9 mouse cellular contexts compared by ENCODE assay signal in the genomic region with DNA sequence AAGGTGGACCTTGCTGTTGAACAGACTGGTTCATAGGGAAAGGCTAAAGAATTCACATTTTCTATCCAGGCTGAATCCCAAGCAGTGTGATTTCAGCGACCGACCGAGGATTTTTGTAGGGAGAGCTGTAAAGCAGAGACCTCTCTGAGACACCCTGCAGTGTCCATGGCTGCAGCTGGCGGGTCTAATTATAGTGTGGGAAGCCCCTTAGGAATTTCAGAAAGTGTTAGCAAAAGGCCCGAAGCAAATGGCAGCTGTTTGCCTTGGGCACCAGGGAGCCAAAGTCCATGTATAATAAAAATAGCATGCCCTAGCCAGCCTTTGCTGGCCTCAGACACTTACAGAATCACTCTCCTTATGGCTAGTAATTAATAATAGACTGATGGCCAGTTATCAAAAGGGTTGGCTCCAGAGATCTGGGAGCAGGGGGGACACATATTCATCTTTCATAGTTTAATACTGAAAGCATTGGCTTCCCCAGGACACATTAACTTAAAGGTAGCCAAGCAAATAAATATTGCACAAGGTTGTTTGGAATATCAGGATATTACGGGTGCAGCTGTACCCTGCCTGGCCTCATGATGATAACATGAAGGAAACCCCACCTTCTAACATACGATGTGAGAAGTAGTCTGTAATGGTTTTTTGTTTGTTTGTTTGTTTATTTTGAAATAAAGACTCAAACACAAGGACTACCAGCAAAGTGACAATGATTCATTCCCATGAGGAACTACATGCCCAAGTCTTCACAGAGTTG.
A peak's percentile ranks its signal among the peaks of the same experiment; 100 is the strongest.
DNase-seq lines count a peak whose midpoint lies in the region; ATAC-seq and TF ChIP-seq lines count a peak whose summit lies in the region.
"Had no signal": no experiment of that assay in that cellular context is flagged by ENCODE, and none has a peak within 500 bp of the region (broad histone marks: within the 10 kb centered on the region; RNA-seq: fewer than 3 reads in every experiment).

No protein-coding gene starts in this region.

- no peak overlapping the region for H3K4me3 ChIP-seq in spleen, adult 2 months (ENCODE audit: extremely low read depth, insufficient read depth, insufficient read length)
- H3K4me3 ChIP-seq in heart, embryonic 14.5 days (ENCODE audit: control insufficient read depth in 1 of 2, insufficient read depth in 1 of 2, low read depth in 1 of 2, low read length in 2 of 2): peak overlapping the region; percentile 22 to 23
- no peak overlapping the region for H3K4me3 ChIP-seq in liver, postnatal 0 days (ENCODE audit: low read depth, low read length)
- no peak overlapping the region for H3K4me3 ChIP-seq in stomach, postnatal 0 days (ENCODE audit: low read depth, low read length)

- no peak for TF ChIP-seq EP300 in liver, postnatal 0 days (IDR thresholded peaks at IDR 0.05; ENCODE audit: low read depth)
- TF ChIP-seq EP300 in stomach, postnatal 0 days (optimal IDR thresholded peaks at IDR 0.05): no peak

- no peaks in the 10 kb centered on the region for H3K27me3 ChIP-seq in spleen, adult 2 months (ENCODE audit: control insufficient read depth, insufficient read depth, low read length)
- H3K27me3 ChIP-seq in heart, embryonic 14.5 days (ENCODE audit: control insufficient read depth, insufficient read depth, low read length): no peaks in the 10 kb centered on the region
- no peaks in the 10 kb centered on the region for H3K27me3 ChIP-seq in liver, postnatal 0 days (ENCODE audit: insufficient read depth, low read length)
- H3K27me3 ChIP-seq in stomach, postnatal 0 days (ENCODE audit: control insufficient read depth, insufficient read depth, low read length): no peaks in the 10 kb centered on the region

- peak overlapping the region; percentile 66 for H3K4me2 ChIP-seq in heart, embryonic 14.5 days (ENCODE audit: low read length)
- no peak overlapping the region for H3K4me2 ChIP-seq in liver, postnatal 0 days (ENCODE audit: low read depth, low read length)
- peak overlapping the region; percentile 17 for H3K4me2 ChIP-seq in stomach, postnatal 0 days (replicated peaks; ENCODE audit: low read depth)

- TF ChIP-seq CTCF in spleen, adult 2 months (IDR thresholded peaks at IDR 0.05; ENCODE audit: extremely low read depth, insufficient read depth, insufficient read length, insufficient replicate concordance): no peak
- no peak for TF ChIP-seq CTCF in liver, postnatal 0 days (IDR thresholded peaks at IDR 0.05; ENCODE audit: low read depth)
- no peak for TF ChIP-seq CTCF in stomach, postnatal 0 days (IDR thresholded peaks at IDR 0.05; ENCODE audit: low read depth)

- 43% methylated on average over 7 of the region's 7 CpGs for WGBS in spleen, adult 2 months
- WGBS in heart, embryonic 14.5 days: 13% methylated on average over 7 of the region's 7 CpGs
- WGBS in liver, postnatal 0 days (ENCODE audit: insufficient replicate concordance): 22% methylated on average over 7 of the region's 7 CpGs
- WGBS in stomach, postnatal 0 days: 34% methylated on average over 7 of the region's 7 CpGs

- H3K36me3 ChIP-seq in spleen, adult 2 months (ENCODE audit: control insufficient read depth, insufficient read depth, low read length): no peaks in the 10 kb centered on the region
- no peaks in the 10 kb centered on the region for H3K36me3 ChIP-seq in heart, embryonic 14.5 days (ENCODE audit: control insufficient read depth, insufficient read depth, low read length)
- H3K36me3 ChIP-seq in liver, postnatal 0 days (replicated peaks; ENCODE audit: insufficient read depth, low read length): no peaks in the 10 kb centered on the region
- no peaks in the 10 kb centered on the region for H3K36me3 ChIP-seq in stomach, postnatal 0 days (ENCODE audit: control insufficient read depth, insufficient read depth, low read length)

- no peak for TF ChIP-seq POLR2A in spleen, adult 2 months (IDR thresholded peaks at IDR 0.05; ENCODE audit: low read depth, low read length)

- intact Hi-C loops in gastrocnemius, postnatal 36 days (cut with DNase I): no loop called here

- no peak for DNase-seq in spleen, adult 2 months (ENCODE audit: low read depth in 1 of 2, low spot score in 2 of 2)
- no peak for DNase-seq in spleen, postnatal 10 days (ENCODE audit: low spot score in 2 of 2)
- no peak for DNase-seq in liver, postnatal 0 days
- DNase-seq in stomach, postnatal 0 days (ENCODE audit: low spot score): no peak
- no peak for DNase-seq in gastrocnemius, postnatal 36 days
- no peak for DNase-seq in layer of hippocampus, postnatal 14 days (ENCODE audit: low spot score in 2 of 2)
- DNase-seq in frontal cortex, postnatal 14 days (ENCODE audit: low spot score in 2 of 2): no peak

- peak overlapping the region; percentile 35; the same call in 1 of the 2 replicates for H3K27ac ChIP-seq in spleen, adult 2 months (ENCODE audit: insufficient read depth, low read length)
- H3K27ac ChIP-seq in heart, embryonic 14.5 days (replicated peaks in 1 of 2; ENCODE audit: control insufficient read depth in 1 of 2, insufficient read depth in 1 of 2, low read depth in 2 of 2, low read length in 2 of 2): peak overlapping the region; percentile 93 to 94
- H3K27ac ChIP-seq in liver, postnatal 0 days (ENCODE audit: low read depth): peak overlapping the region; percentile 5; the same call in 1 of the 2 replicates
- H3K27ac ChIP-seq in stomach, postnatal 0 days (replicated peaks): no peak overlapping the region
- H3K27ac ChIP-seq: liver, embryonic 14.5 days had no signal

- ATAC-seq in heart, embryonic 14.5 days (ENCODE audit: insufficient number of reproducible peaks, insufficient read depth, low FRiP score, low read depth): no peak
- ATAC-seq in liver, postnatal 0 days: no peak
- ATAC-seq in stomach, postnatal 0 days (ENCODE audit: low FRiP score, low TSS enrichment): peak; percentile 68

- 0 out of 2 replicates have a peak, but pooled peaks cover 2% of the 10 kb centered on the region for H3K4me1 ChIP-seq in spleen, adult 2 months (ENCODE audit: control insufficient read depth, insufficient read depth, insufficient read length)
- H3K4me1 ChIP-seq in heart, embryonic 14.5 days (ENCODE audit: control insufficient read depth in 2 of 2, insufficient read depth in 2 of 2, low read length in 2 of 2): peaks cover 20 to 36% of the 10 kb centered on the region in 2 experiments
- no peaks in the 10 kb centered on the region for H3K4me1 ChIP-seq in liver, postnatal 0 days (ENCODE audit: insufficient read depth)
- 0 out of 2 replicates have a peak, but pooled peaks cover 2% of the 10 kb centered on the region for H3K4me1 ChIP-seq in stomach, postnatal 0 days (replicated peaks; ENCODE audit: control insufficient read depth, insufficient read depth)

- no peaks in the 10 kb centered on the region for H3K9me3 ChIP-seq in heart, embryonic 14.5 days (ENCODE audit: control insufficient read depth, low read length)
- no peaks in the 10 kb centered on the region for H3K9me3 ChIP-seq in liver, postnatal 0 days (ENCODE audit: low read length)
- H3K9me3 ChIP-seq in stomach, postnatal 0 days (ENCODE audit: control insufficient read depth, low read length): no peaks in the 10 kb centered on the region

- H3K9ac ChIP-seq in heart, embryonic 14.5 days (ENCODE audit: low read length): peak overlapping the region; percentile 63
- no peak overlapping the region for H3K9ac ChIP-seq in liver, postnatal 0 days (replicated peaks)
- H3K9ac ChIP-seq in stomach, postnatal 0 days (ENCODE audit: low read length): no peak overlapping the region
- H3K9ac ChIP-seq: liver, embryonic 14.5 days had no signal

Comparison
In these comparisons a context has a peak if more than half of its experiments do, and no peak if none do; other contexts are left out.
1. H3K4me3 ChIP-seq: peak in heart, embryonic 14.5 days (2 of 2); none in spleen, adult 2 months (single experiment), liver, postnatal 0 days (single experiment) and stomach, postnatal 0 days (single experiment).